ENCODE assay signal across 27 mouse cellular contexts in the genomic region with DNA sequence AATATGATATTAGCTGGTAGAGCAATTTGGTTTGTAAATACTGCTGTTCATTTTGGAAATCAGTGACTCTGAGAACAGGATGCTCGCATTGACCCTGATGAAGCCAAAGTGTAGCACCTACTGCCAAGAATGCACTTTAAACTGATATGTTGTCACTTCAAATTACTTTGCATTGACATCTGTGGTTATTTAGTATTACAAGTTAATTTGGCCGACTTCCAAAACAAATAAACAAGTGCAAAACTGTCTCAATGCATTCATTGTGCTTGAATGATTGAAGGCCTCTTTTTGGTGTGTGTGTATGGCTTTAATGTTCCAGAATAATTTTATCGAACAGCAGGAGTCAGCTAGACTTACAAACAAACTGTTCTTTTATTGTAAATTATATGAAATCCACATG.
A peak's percentile ranks its signal among the peaks of the same experiment; 100 is the strongest.
DNase-seq lines count a peak whose midpoint lies in the region; ATAC-seq and TF ChIP-seq lines count a peak whose summit lies in the region.
"Had no signal": no experiment of that assay in that cellular context is flagged by ENCODE, and none has a peak within 500 bp of the region (broad histone marks: within the 10 kb centered on the region; RNA-seq: fewer than 3 reads in every experiment).

No protein-coding gene starts in this region.

- H3K27ac ChIP-seq in forebrain, embryonic 14.5 days (ENCODE audit: low read depth, low read length), result no peak overlapping the region
- H3K27ac ChIP-seq in forebrain, embryonic 13.5 days, result no peak overlapping the region
- no peak overlapping the region for H3K27ac ChIP-seq in hindbrain, postnatal 0 days
- H3K27ac ChIP-seq in hindbrain, embryonic 12.5 days, result no peak overlapping the region
- H3K27ac ChIP-seq: embryonic facial prominence, embryonic 15.5 days; intestine, embryonic 15.5 days; limb, embryonic 12.5 days; midbrain, embryonic 12.5 days; neural tube, embryonic 12.5 days; stomach, embryonic 15.5 days had no signal

- H3K4me1 ChIP-seq in forebrain, embryonic 14.5 days (ENCODE audit: control insufficient read depth, insufficient read depth, low read length), result no peaks in the 10 kb centered on the region
- no peaks in the 10 kb centered on the region for H3K4me1 ChIP-seq in forebrain, embryonic 13.5 days
- H3K4me1 ChIP-seq in hindbrain, postnatal 0 days (ENCODE audit: insufficient read depth, low read length), result no peaks in the 10 kb centered on the region
- H3K4me1 ChIP-seq in hindbrain, embryonic 12.5 days, result no peaks in the 10 kb centered on the region
- H3K4me1 ChIP-seq: embryonic facial prominence, embryonic 15.5 days; heart, embryonic 12.5 days; intestine, embryonic 15.5 days; midbrain, embryonic 12.5 days; neural tube, embryonic 12.5 days; stomach, embryonic 15.5 days had no signal

- no peak overlapping the region for H3K4me2 ChIP-seq in forebrain, embryonic 14.5 days (ENCODE audit: low read length)
- no peak overlapping the region for H3K4me2 ChIP-seq in forebrain, embryonic 13.5 days
- no peak overlapping the region for H3K4me2 ChIP-seq in hindbrain, postnatal 0 days (ENCODE audit: low read depth, low read length)
- H3K4me2 ChIP-seq in hindbrain, embryonic 12.5 days (replicated peaks), result no peak overlapping the region
- H3K4me2 ChIP-seq: embryonic facial prominence, embryonic 15.5 days; heart, embryonic 12.5 days; intestine, embryonic 15.5 days; limb, embryonic 12.5 days; liver, embryonic 11.5 days; midbrain, embryonic 12.5 days; neural tube, embryonic 12.5 days; stomach, embryonic 15.5 days had no signal

- no peaks in the 10 kb centered on the region for H3K27me3 ChIP-seq in forebrain, embryonic 14.5 days (replicated peaks; ENCODE audit: control insufficient read depth, insufficient read depth, low read length)
- H3K27me3 ChIP-seq in forebrain, embryonic 13.5 days, result no peaks in the 10 kb centered on the region
- no peaks in the 10 kb centered on the region for H3K27me3 ChIP-seq in hindbrain, postnatal 0 days (ENCODE audit: insufficient read depth, low read length)
- no peaks in the 10 kb centered on the region for H3K27me3 ChIP-seq in hindbrain, embryonic 12.5 days
- H3K27me3 ChIP-seq: embryonic facial prominence, embryonic 15.5 days; heart, embryonic 12.5 days; intestine, embryonic 15.5 days; limb, embryonic 12.5 days; midbrain, embryonic 12.5 days; neural tube, embryonic 12.5 days; stomach, embryonic 15.5 days had no signal

- H3K4me3 ChIP-seq in forebrain, embryonic 14.5 days (ENCODE audit: low read depth, low read length), result no peak overlapping the region
- no peak overlapping the region for H3K4me3 ChIP-seq in forebrain, embryonic 13.5 days
- H3K4me3 ChIP-seq in hindbrain, postnatal 0 days (ENCODE audit: low read length), result no peak overlapping the region
- no peak overlapping the region for H3K4me3 ChIP-seq in hindbrain, embryonic 12.5 days
- H3K4me3 ChIP-seq: embryonic facial prominence, embryonic 15.5 days; heart, embryonic 12.5 days; intestine, embryonic 15.5 days; limb, embryonic 12.5 days; midbrain, embryonic 12.5 days; neural tube, embryonic 12.5 days; stomach, embryonic 15.5 days had no signal

- DNase-seq in forebrain, embryonic 14.5 days (ENCODE audit: low spot score), result peak; percentile 72
- DNase-seq in hindbrain, postnatal 0 days (ENCODE audit: low spot score), result peak; percentile 82
- peak; percentile 6 for DNase-seq in MN1 (ENCODE audit: low spot score)
- peak; percentile 16 for DNase-seq in brain, embryonic 18.5 days (ENCODE audit: low read depth, low spot score)
- no peak for DNase-seq in adrenal gland, postnatal 25 days
- DNase-seq in lung, postnatal 10 days, result no peak
- DNase-seq: adrenal gland, adult 2 months; cerebellum, adult 2 months; gastrocnemius, postnatal 14 days; heart, adult 11 months; heart, postnatal 10 days; kidney, adult 8-10 months; kidney, postnatal 10 days; liver, postnatal 0 days; lung, postnatal 14 days; right cerebral cortex, adult 18-20 months; thymus, postnatal 36 days had no signal

- peak; percentile 54; the same call in 1 of the 2 replicates for ATAC-seq in forebrain, embryonic 14.5 days
- no peak for ATAC-seq in forebrain, embryonic 13.5 days
- ATAC-seq in hindbrain, postnatal 0 days, result peak; percentile 81
- no peak for ATAC-seq in hindbrain, embryonic 12.5 days (ENCODE audit: low FRiP score)
- ATAC-seq: intestine, embryonic 15.5 days; liver, postnatal 0 days had no signal

- no peak overlapping the region for H3K9ac ChIP-seq in forebrain, embryonic 14.5 days (ENCODE audit: low read length)
- no peak overlapping the region for H3K9ac ChIP-seq in forebrain, embryonic 13.5 days
- H3K9ac ChIP-seq in hindbrain, postnatal 0 days (replicated peaks; ENCODE audit: low read length), result no peak overlapping the region
- no peak overlapping the region for H3K9ac ChIP-seq in hindbrain, embryonic 12.5 days
- H3K9ac ChIP-seq: embryonic facial prominence, embryonic 15.5 days; heart, embryonic 12.5 days; intestine, embryonic 15.5 days; limb, embryonic 12.5 days; liver, postnatal 0 days; midbrain, embryonic 12.5 days; neural tube, embryonic 12.5 days; stomach, embryonic 15.5 days had no signal

- 44% methylated on average over 3 of the region's 3 CpGs for WGBS in forebrain, embryonic 14.5 days
- 54% methylated on average over 3 of the region's 3 CpGs for WGBS in forebrain, embryonic 13.5 days
- 29% methylated on average over 3 of the region's 3 CpGs for WGBS in hindbrain, postnatal 0 days
- 66% methylated on average over 3 of the region's 3 CpGs for WGBS in hindbrain, embryonic 12.5 days

- TF ChIP-seq CTCF in hindbrain, postnatal 0 days (IDR thresholded peaks at IDR 0.05; ENCODE audit: low read depth), result no peak

- H3K9me3 ChIP-seq in forebrain, embryonic 14.5 days (replicated peaks; ENCODE audit: control insufficient read depth, low read length), result no peaks in the 10 kb centered on the region
- no peaks in the 10 kb centered on the region for H3K9me3 ChIP-seq in forebrain, embryonic 13.5 days (replicated peaks)
- no peaks in the 10 kb centered on the region for H3K9me3 ChIP-seq in hindbrain, postnatal 0 days (ENCODE audit: low read length)
- H3K9me3 ChIP-seq in hindbrain, embryonic 12.5 days (replicated peaks), result no peaks in the 10 kb centered on the region
- H3K9me3 ChIP-seq: embryonic facial prominence, embryonic 15.5 days; intestine, embryonic 15.5 days; limb, embryonic 12.5 days; midbrain, embryonic 12.5 days; neural tube, embryonic 12.5 days; stomach, embryonic 15.5 days had no signal

- no peaks in the 10 kb centered on the region for H3K36me3 ChIP-seq in forebrain, embryonic 14.5 days (ENCODE audit: control insufficient read depth, insufficient read depth, low read length)
- no peaks in the 10 kb centered on the region for H3K36me3 ChIP-seq in forebrain, embryonic 13.5 days (ENCODE audit: poor library complexity, severe bottlenecking)
- H3K36me3 ChIP-seq in hindbrain, postnatal 0 days (ENCODE audit: insufficient read depth, low read length), result no peaks in the 10 kb centered on the region
- H3K36me3 ChIP-seq in hindbrain, embryonic 12.5 days, result no peaks in the 10 kb centered on the region
- H3K36me3 ChIP-seq: embryonic facial prominence, embryonic 15.5 days; heart, embryonic 12.5 days; intestine, embryonic 15.5 days; limb, embryonic 12.5 days; midbrain, embryonic 12.5 days; neural tube, embryonic 12.5 days; stomach, embryonic 15.5 days had no signal

Comparison
In these comparisons a context has a peak if more than half of its experiments do, and no peak if none do; other contexts are left out.
1. ATAC-seq: peak in forebrain, embryonic 14.5 days (single experiment) and hindbrain, postnatal 0 days (single experiment); none in forebrain, embryonic 13.5 days (single experiment) and hindbrain, embryonic 12.5 days (single experiment).
2. DNase-seq: peak in forebrain, embryonic 14.5 days (single experiment), hindbrain, postnatal 0 days (single experiment), MN1 (single experiment) and brain, embryonic 18.5 days (single experiment); none in adrenal gland, postnatal 25 days (single experiment) and lung, postnatal 10 days (single experiment).